Mouse (Mus musculus): ENCODE results near the gene Nampt.

DNA sequence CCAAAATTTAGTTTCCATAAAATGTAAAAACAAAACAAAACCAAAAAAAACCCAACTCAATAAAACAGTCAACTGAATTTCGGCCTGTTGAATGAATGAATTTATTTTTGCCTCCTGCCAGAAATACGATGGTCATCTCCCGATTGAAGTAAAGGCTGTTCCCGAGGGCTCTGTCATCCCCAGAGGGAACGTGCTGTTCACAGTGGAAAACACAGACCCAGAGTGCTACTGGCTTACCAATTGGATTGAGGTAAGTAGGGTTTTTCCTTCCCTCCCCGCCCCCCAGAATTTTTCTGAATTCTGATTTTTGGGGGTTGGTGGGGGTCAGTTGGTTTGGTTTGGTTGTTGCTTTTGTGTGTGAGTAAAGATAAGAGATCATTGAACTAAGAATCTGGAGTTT, 15.4 kb downstream of the Nampt start:
- no peak for TF ChIP-seq EP300 (optimal IDR thresholded peaks at IDR 0.05)
- no peak for TF ChIP-seq CTCF (IDR thresholded peaks at IDR 0.05; ENCODE audit: low read depth)

All from stomach, postnatal 0 days (tissue).